Mouse (Mus musculus) hindlimb bud, embryonic 11.5 days (tissue): ENCODE measurements around the gene Clic3.
"Not testable (repeated sequence)": the region's sequence is repeated elsewhere in the genome, so short reads cannot be mapped to it uniquely, and the experiment has no call there.

Experiments
- DNase-seq: peaks from one replicate; pipeline ENCODE4 v3.0.0-alpha.2; 2012; ENCODE audit warnings: low read depth, low spot score; ENCODE audit errors: extremely low spot score

Gene Clic3

DNA sequence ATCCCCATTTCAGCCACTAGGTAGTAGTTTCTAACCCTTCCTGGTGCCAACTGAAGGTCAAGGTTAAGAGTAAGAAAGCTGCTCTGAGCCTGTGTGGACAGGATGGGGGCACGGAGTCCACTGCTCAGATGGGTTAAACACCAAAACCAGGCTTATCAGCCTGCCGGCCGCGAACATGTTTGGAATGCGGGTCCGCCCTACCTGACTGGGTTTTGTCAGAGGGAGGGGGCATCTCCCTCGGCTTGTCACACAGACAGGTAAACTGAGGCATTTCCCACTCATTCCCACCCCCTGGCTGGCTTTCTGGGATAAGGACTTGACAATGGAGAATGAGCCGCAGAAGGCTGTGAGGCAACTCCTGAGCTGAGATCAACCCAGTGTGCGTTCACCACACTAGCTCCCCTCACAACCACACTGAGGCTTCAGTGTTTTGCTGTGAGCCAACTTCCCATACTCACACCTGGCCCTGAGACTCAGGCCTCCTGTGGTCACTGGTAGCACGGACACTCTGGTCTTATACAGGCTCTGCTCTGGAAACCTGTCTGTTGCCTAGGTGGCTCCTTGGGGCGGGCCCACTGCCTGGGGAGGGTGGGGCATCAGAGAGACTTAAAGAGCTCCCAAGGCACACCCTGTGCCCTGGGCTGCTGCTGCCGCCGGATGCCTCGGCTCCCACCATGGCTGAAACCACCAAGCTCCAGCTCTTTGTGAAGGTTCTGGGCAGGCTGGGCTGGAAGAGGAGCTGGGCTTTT, at the start of gene Clic3:
TSS of gene Clic3 (plus strand) at position 634 of the 749 bp plus-strand sequence.
- no peak for DNase-seq

DNA sequence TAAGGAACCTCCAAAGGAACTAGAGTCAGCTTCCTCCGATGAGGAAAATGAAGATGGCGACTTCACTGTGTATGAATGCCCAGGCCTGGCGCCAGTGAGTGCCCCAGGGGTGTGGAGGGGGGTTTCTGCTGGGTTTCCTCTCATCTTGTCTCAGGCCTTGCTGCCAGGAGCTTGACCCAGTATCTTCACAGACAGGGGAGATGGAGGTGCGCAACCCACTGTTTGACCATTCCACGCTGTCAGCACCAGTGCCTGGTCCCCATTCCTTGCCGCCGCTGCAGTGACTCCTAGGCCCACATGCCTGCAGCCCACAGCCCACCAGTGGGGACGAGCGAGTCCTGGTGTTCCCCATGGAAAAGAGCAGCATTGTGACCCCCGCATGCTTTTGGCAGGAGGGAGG, 47.7 kb upstream of the Clic3 start:
- DNase-seq, result no peak

- DNase-seq, result not testable (repeated sequence)
These were observed 43.2 kb upstream of the Clic3 start for GRCm38 (mm10) chr2:25413436-25413835.

DNA sequence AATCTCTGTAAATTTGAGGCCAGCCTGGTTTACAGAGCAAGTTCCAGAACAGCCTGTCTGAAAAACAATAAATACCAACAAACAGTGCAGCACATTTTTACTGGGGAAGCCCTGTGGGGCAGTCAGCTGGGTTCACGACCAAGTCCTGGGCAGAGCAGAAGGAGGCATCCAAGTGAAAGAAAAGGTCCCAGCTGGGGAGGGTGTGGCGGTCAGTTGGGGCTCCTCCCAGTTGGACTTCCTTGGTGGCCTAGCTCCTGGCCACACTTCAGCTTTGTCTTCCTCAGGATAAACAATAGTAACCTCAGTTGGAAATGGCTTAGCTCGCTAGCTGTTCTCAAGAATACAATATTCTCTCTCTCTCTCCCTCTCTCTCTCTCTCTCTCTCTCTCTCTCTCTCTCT, 39.2 kb upstream of the Clic3 start:
- no peak for DNase-seq

DNA sequence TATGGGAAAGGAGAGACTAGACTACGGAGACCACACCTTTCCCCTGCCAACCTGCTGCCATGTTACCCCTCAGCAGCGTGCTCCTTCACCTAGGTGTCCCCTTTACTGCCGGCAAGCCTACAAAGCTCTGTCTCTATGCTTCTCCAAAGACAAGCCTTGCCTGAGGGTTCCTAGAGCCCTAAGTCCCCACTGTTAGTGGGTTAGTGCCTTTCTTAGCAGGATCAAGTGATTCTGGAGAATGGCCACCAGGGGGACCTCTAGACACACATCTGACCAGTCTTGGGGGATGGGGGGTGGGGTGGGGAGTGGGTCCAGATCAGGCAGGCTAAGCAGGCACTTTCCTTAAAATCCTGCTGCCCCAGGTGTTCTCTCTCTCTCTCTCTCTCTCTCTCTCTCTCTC, 34.7 kb upstream of the Clic3 start:
- peak; percentile 24 for DNase-seq

GRCm38 (mm10) chr2:25422587-25423410, 33.8 kb upstream of the Clic3 start, which contains the start of gene Fut7:
Gene Fut7, plus strand, starts transcription at chr2:25423267.
- DNase-seq, result no peak

GRCm38 (mm10) chr2:25423626-25424025, 33.0 kb upstream of the Clic3 start:
- DNase-seq, result no peak

DNA sequence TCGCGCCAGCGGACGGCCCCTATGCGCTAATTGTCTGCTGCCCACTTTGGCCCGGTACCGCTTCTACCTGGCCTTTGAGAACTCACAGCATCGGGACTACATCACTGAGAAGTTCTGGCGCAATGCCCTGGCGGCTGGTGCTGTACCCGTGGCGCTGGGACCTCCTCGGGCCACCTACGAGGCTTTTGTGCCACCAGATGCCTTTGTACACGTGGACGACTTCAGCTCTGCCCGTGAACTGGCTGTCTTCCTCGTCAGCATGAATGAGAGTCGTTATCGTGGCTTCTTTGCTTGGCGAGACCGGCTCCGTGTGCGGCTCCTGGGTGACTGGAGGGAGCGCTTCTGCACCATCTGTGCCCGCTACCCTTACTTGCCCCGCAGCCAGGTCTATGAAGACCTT, 31.2 kb upstream of the Clic3 start:
- no peak for DNase-seq

DNA sequence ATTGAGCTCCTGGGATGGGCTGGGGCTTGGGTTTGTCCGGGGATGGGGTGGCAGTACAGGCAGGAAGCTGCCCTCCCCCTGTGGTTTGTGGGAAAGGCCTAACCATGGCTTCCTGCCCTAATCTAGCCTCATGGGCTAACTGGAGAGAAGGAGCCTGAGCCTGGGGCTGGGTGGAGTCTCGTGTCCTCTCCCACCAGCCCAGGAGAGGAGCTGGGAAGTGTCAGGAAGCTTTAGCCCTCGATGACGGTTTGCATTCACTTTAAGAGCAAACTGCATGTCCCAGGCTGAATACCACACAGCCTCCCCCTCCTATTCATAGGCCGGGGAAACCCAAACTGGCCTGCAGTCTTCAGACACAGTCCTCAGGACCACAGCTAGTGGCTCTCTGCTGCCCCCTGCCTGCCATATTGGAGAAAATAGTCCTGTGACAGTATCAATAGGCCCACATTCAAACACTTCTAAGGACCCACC, 29.9 kb upstream of the Clic3 start:
- peak; percentile 20 for DNase-seq

DNA sequence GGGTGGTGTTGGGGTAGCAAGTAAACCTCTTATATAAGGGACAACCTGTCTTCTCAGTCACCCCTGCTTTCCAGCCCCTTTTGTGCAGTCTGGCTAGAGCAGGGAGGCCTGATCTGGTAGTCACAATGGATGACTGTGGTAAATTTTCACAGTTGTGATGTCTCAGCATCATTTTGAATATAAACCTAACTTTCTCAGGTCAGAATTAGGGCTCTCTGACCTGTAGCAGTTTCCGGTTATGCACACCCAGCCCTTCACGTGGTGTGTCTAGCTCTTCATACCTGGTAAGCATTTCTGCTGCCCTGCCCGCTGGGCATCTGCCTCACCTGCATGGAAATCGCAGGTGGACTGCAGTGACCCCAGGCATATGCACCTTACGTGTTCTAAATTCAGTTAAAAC, 29.4 kb upstream of the Clic3 start:
- DNase-seq, result no peak

DNA sequence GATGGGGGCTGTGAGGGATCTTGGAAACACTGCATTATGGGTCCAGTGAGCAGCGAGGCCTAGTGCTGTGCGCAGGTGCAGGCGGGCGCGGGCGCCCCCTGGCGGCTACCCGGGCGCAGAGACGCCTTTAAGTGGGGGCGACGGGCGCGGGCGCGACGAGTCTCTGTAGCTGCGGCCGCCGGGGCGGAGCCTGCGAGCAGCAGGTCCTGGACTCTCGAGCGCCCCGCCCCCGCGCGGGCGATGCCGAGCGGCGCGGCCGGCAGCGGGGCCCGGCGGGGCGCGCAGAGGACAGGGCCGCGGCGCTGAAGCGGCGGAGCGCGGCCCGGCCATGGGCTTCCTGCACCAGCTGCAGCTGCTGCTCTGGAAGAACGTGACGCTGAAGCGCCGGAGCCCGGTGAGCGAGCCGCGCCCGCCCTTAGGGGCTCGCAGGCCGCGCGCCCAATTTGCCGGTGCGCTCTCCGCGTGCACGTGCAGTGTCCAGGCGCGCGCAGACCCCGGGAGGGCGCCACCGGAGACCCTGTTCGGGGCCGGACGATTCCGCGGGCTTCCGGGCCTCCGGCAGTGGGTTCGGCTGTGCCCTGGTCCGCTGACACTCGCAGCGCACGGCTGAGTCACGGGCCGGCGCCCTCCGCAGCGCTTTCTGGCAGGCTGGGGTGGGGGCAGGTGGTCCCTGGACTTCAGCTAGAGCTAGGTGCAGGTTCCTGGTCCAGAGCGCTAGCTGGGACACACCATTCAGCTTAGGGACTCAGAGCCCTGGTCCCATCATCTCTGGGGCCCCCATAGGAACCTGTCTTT, 28.0 kb upstream of the Clic3 start, which contains the start of gene Abca2:
TSS of gene Abca2 (plus strand) at position 262 of the 795 bp plus-strand sequence.
- DNase-seq, result peak; percentile 53

DNA sequence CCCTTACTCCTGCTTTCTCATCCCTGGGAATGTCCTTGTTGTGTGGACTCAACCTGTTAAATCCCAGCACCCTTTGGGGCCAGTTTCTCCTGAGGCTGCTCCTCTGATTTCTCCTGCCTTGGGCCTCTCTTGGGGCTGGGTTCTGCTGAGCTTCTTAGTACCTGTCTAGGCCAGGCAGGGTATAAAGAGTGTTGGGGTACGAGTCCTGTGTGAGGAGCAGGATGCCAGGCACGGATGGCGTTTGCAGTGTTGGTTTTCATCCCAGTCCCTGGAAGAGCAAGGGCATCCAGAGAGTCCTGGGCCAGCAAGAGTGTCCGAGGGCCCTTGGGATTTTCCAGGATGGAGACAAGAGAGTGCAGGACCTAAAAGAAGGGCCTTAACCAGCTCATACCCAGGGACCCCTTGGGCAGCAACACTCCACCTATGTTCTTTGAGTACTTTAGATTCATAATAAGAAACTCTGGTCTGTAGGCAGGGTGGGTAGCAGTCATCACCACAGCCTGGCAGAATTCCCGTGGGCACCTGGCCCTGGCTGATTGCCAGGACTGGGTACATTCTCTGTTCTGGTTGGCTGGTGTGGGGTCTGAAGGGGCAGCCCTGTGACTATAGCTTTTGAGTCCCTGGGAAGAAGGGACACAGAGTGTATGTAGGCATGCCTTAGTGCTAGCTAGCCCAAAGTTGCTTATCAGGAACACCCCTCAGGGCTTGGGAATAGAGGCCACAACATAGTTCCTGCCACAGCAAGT, 27.0 kb upstream of the Clic3 start:
- no peak for DNase-seq

DNA sequence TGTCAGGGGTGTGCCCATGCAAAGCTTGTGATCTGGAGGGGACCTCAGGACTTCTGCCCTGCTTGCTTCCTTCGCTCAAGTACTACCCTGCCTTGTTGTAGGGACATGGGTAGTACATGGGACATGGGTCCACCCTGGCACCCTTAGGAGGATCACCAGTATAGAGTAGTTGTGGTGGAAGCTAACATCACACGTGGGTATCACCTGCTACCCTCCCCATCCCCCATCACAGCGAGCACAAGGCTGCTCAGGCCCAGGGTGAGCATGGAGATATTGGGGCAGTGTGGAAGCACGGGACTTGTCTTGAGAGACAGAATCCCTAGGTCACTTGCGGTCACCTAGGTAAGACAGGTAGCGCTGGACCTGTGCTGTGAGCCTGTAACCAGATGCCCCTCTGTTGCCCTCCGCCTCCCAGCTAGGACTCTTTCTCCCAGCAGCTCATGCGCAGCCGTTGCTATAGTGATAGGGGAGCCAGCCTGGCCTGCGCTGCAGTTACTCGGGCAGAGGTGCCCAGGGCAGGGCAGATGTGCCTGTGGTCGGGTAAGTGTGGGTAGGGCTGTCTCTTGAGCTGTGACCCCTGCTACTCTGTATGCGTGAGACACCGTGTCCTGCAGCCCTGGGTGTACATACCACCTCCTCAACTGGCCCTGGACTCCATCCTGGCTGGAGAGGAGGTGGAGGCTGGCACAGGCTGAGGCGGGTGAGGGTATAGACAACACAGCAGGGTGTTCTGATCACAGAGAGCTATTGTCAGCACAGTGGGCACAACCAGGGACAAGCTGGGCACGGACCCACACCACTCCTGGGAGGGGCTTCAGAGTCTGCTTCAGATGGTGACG, 26.0 kb upstream of the Clic3 start:
- no peak for DNase-seq

GRCm38 (mm10) chr2:25431308-25431855, 25.3 kb upstream of the Clic3 start:
- DNase-seq, result no peak

- DNase-seq, result no peak
These were observed 24.1 kb upstream of the Clic3 start for GRCm38 (mm10) chr2:25432326-25433098.

GRCm38 (mm10) chr2:25433101-25433500, 23.5 kb upstream of the Clic3 start:
- DNase-seq, result no peak

DNA sequence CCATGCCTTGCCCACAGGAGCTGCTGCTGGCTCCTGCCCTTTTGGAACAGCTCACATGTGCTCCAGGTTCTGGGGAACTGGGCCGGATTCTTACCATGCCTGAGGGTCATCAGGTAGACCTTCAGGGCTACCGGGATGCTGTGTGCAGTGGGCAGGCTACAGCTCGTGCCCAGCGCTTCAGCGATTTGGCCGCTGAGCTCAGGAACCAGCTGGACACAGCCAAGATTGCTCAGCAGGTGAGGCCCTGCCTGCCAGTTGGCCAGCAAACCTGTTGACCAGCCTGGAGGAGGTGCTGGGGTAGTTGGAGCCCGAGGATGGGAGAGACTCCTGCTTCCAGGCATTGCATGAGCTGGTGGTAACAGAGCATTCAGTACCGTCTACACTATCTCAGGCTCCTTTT, 22.3 kb upstream of the Clic3 start:
- no peak for DNase-seq

DNA sequence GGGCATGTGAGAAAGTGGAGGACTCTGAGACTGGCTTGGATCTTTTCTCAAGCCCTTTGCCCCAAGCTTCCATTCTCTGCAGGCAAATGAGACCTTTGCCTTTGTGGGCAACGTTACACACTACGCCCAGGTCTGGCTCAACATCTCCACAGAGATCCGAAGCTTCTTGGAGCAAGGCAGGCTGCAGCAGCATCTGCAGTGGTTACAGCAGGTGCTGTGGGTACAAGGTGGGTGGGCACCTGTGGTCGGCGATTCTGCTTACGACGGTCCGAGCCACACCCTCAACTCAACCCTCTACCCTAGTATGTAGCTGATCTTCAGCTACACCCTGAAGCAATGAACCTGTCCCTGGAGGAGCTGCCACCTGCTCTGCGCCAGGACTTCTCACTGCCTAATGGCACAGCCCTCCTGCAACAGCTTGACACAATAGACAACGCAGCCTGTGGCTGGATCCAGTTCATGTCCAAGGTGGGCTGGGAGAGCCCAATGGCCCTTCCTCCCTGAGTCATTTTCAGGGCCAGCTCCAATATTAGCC, 20.3 kb upstream of the Clic3 start:
- no peak for DNase-seq
